Mouse (Mus musculus) CH12F3 (cell line): Measurements from ENCODE around the gene Patj.
"Not testable (repeated sequence)": the region's sequence is repeated elsewhere in the genome, so short reads cannot be mapped to it uniquely, and the experiment has no call there.

Experiments
- in situ Hi-C: fragments of 300-500 bp; cut with MboI; formaldehyde crosslinking; loops from 2 replicates; pipeline ENCODE4 v1.14.3; 2020; ENCODE audit warnings: low sequenced_read_pairs

Patj gene

GRCm38 (mm10) chr4:98395690-98396437, at the start of gene Patj:
Gene Patj (plus strand): TSS chr4:98395785.
- in situ Hi-C loops = no loop called here

- in situ Hi-C loops = no loop called here
Measured at GRCm38 (mm10) chr4:98348580-98348979, 47.0 kb upstream of the Patj start.

DNA sequence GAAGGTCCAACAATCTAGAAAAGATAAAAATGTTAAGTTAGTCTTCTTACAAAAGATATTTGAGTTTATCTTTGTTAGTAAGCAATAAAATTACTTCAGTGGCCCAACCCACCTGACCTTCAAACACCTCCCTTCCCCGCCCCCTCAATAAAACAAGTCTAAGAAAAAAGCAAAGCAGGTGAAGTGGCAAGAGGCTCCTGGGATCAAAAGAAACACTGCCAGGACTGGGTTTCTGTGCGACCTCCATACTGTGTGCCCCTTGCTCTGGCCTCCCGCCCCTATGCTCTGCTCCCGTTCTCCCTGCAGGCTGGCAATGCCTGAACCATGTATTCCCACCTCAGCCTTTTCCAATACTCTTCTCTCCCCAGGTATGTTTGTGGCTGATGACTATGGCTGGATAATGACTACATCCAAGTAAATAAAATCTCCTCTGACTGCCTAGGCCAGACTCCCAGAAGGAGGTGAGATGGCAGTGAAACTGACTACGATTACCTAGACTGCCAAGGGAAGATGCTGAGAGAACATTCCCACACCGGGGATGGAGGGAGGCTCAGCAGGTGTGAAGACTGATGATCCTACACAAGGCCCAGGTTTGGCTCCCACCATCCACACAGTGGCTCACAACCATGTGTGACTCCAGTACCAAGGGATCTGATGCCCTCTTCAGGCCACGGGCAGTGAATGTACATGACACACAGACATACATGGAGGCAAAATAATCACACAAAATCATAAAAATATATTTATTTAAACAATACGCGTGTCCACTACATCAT, 37.4 kb upstream of the Patj start:
- in situ Hi-C loops = no loop called here

- in situ Hi-C loops = no loop called here
Measured at GRCm38 (mm10) chr4:98375401-98375800, 20.2 kb upstream of the Patj start.

GRCm38 (mm10) chr4:98376943-98377342, 18.6 kb upstream of the Patj start:
- in situ Hi-C loops = no loop called here

GRCm38 (mm10) chr4:98382716-98383424, 12.7 kb upstream of the Patj start, which contains the start of gene Tm2d1:
Gene Tm2d1 (minus strand): TSS chr4:98383306.
- in situ Hi-C loops = no loop called here

DNA sequence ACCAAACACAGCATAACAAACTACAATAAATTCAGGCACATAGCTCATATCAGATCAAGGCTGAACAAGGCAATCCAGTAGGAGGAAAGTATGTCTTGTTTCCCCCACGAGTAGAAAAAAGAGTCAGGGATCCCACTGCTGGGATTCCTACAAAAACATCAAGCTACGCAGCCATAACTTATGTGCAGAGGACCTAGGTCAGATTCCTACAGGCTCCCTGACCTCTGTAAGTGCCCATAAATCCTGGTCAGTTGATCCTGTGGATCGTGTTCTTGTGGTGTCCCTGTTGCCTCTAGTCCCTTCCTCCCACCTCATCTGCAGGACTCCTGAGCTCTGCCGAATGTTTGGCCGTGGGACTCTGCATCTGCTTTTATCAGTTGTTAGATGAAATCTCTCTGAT, 10.5 kb upstream of the Patj start:
- in situ Hi-C loops = no loop called here

DNA sequence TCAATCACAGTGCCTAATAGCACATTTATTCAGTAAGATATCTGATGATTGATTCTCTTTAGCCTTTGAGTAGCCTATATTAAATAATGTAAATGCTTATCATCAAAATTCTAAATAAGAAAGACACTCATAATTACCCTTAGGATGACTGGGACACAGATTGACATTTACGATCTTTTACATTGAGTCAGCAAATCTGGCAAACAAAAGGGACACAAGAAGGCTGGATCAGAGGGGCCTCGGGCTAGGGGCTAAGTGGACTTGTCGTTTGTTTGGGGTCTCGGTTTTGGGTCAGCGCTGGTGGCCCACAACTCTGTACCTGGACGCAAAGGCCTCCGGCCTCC, 267 bp upstream of the Patj start:
- in situ Hi-C loops = no loop called here

GRCm38 (mm10) chr4:98400926-98401583, 5.5 kb downstream of the Patj start:
- in situ Hi-C loops = no loop called here

- in situ Hi-C loops = no loop called here
Measured at GRCm38 (mm10) chr4:98401584-98401962, 6.0 kb downstream of the Patj start.

GRCm38 (mm10) chr4:98403492-98403891, 7.9 kb downstream of the Patj start:
- in situ Hi-C loops = no loop called here

DNA sequence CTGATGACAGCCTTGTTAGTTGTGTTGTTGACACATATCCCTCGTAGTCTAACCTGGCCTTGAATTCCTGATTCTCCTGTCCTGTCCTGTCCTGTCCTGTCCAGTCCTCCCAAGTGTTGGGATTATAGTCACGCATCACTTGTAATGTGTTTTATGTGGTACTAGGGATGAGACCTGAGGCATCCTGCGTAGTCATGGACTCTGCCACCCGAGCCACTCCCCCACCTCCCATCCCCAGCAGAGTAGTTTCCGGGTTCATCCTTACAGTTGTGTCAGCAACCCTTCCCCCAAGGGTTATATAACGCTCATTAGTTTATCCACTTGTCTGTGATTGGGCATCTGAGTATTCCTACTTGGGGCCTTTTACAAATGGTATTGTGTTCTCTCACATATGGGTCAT, 8.8 kb downstream of the Patj start:
- in situ Hi-C loops = no loop called here

- in situ Hi-C loops = no loop called here
Measured at GRCm38 (mm10) chr4:98408455-98408854, 12.9 kb downstream of the Patj start.

GRCm38 (mm10) chr4:98415150-98415549, 19.6 kb downstream of the Patj start:
- in situ Hi-C loops = not testable (repeated sequence)

DNA sequence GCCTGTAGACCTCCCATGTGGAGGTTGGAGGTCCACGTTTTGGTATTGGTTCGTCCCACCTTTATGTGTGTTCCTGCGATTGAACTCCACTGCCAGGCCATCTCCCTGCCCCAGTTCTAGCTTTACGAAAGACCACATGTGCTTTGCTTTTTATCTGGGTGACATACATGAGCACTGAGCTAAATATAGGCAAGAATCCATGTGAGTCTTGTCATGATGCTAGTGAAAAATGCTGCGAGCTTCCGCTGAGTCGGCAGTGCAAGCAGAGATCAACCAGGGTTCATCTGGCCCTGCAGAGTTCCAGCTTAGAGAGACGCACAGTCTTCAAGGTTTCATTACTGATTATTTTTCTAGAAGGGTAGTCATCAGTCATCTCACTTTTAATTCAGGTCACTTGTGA, 32.8 kb downstream of the Patj start:
- in situ Hi-C loops = no loop called here

- in situ Hi-C loops = no loop called here
Measured at GRCm38 (mm10) chr4:98435641-98436457, 40.3 kb downstream of the Patj start.

DNA sequence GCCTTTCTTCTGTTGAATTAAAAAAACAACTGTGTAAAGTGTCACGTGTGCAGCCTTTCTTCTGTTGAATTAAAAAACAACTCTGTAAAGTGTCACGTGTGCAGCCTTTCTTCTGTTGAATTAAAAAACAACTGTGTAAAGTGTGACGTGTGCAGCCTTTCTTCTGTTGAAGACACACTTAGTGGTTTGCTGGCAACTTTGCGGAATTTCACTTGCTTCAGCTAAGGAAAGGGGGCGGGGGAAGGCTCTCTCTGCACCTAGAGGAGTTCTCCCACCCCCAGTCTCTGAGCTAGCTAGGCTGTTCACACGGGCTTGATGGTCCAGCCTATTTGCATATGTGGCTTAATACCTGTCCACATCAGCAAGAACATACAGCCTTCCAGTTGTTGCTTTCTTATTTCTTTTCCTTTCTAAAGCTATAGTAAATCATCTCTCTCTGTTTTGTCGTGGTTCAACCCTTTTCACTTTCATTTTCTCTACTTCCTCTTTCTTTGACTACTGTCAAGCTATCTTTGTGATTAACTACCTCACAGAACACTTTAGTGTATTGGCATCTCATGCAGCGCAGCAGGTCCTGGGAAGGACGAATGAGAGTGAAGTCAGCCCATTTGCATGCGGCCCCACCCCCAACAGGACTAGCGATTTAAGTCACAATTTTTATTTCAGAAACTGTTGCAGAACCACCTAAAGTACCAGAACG, 41.2 kb downstream of the Patj start:
- in situ Hi-C loops = no loop called here

- in situ Hi-C loops = no loop called here
Measured at GRCm38 (mm10) chr4:98439261-98440005, 43.8 kb downstream of the Patj start.

- in situ Hi-C loops = no loop called here
Measured at GRCm38 (mm10) chr4:98441248-98441647, 45.7 kb downstream of the Patj start.
